Comparison of ENCODE assay signal across 11 mouse cellular contexts in genomic region chr11:28415841-28416240, GRCm38 (mm10).
"Had no signal": no experiment of that assay in that cellular context is flagged by ENCODE, and none has a peak within 500 bp of the region (broad histone marks: within the 10 kb centered on the region; RNA-seq: fewer than 3 reads in every experiment).

No protein-coding gene starts in this region.

- ATAC-seq: lung, postnatal 0 days; midbrain, embryonic 13.5 days; midbrain, embryonic 15.5 days had no signal

- DNase-seq: lung, adult 2 months; lung, postnatal 14 days; lung, postnatal 36 days; right cerebral cortex, postnatal 14 days; spleen, adult 18-20 months; thymus, adult 18-20 months; thymus, postnatal 14 days; thymus, postnatal 36 days had no signal
